ENCODE assay signal across 9 mouse cellular contexts in genomic region chr3:154663545-154663944, GRCm38 (mm10). TPM values are rescaled to one million over a fixed set of nuclear protein-coding genes. Genes with fewer than 3 reads are reported as not detected.
DNase-seq lines count a peak whose midpoint lies in the region; ATAC-seq and TF ChIP-seq lines count a peak whose summit lies in the region.
"Had no signal": no experiment of that assay in that cellular context is flagged by ENCODE, and none has a peak within 500 bp of the region (broad histone marks: within the 10 kb centered on the region; RNA-seq: fewer than 3 reads in every experiment).

Gene Erich3 (plus strand): TSS chr3:154663859.

- WGBS in liver, embryonic 12.5 days (ENCODE audit: insufficient replicate concordance) = 34% methylated on average over 6 of the region's 7 CpGs
- 27% methylated on average over 7 of the region's 7 CpGs for WGBS in forebrain, embryonic 11.5 days
- WGBS in intestine, embryonic 14.5 days = 40% methylated on average over 7 of the region's 7 CpGs
- WGBS in olfactory bulb, adult 2 months = 20% methylated on average over 7 of the region's 7 CpGs

- no peaks in the 10 kb centered on the region for H3K36me3 ChIP-seq in liver, embryonic 12.5 days
- H3K36me3 ChIP-seq in forebrain, embryonic 11.5 days (ENCODE audit: control insufficient read depth, insufficient read depth, low read length) = no peaks in the 10 kb centered on the region
- H3K36me3 ChIP-seq in intestine, embryonic 14.5 days (ENCODE audit: control insufficient read depth, insufficient read depth, low read length) = no peaks in the 10 kb centered on the region

- TF ChIP-seq CTCF in olfactory bulb, adult 2 months (IDR thresholded peaks at IDR 0.05; ENCODE audit: insufficient read depth, low read depth, low read length) = no peak

- no peak for ATAC-seq in liver, embryonic 12.5 days
- ATAC-seq in forebrain, embryonic 11.5 days (replicated peaks; ENCODE audit: low FRiP score) = no peak
- ATAC-seq in intestine, embryonic 14.5 days (replicated peaks; ENCODE audit: low FRiP score, low TSS enrichment, low read depth) = no peak

- no peak within 1 kb of the TSS for H3K9ac ChIP-seq in liver, embryonic 12.5 days
- peak within 1 kb of the TSS; percentile 35 for H3K9ac ChIP-seq in forebrain, embryonic 11.5 days (ENCODE audit: low read length)
- no peak within 1 kb of the TSS for H3K9ac ChIP-seq in intestine, embryonic 14.5 days (ENCODE audit: low read length)

- peak within 1 kb of the TSS; percentile 45 for H3K4me2 ChIP-seq in liver, embryonic 12.5 days
- H3K4me2 ChIP-seq in forebrain, embryonic 11.5 days (ENCODE audit: low read depth, low read length, severe bottlenecking) = peak within 1 kb of the TSS; percentile 79
- H3K4me2 ChIP-seq in intestine, embryonic 14.5 days (ENCODE audit: low read length) = peak within 1 kb of the TSS; percentile 57

- no peak within 1 kb of the TSS for H3K27ac ChIP-seq in liver, embryonic 12.5 days
- H3K27ac ChIP-seq in forebrain, embryonic 11.5 days (ENCODE audit: low read depth, low read length) = no peak within 1 kb of the TSS
- H3K27ac ChIP-seq in intestine, embryonic 14.5 days (ENCODE audit: low read depth) = no peak within 1 kb of the TSS
- peak within 1 kb of the TSS; percentile 49 for H3K27ac ChIP-seq in olfactory bulb, adult 2 months (ENCODE audit: insufficient read depth, low read depth, low read length)

- H3K9me3 ChIP-seq in liver, embryonic 12.5 days (replicated peaks) = no peaks in the 10 kb centered on the region
- no peaks in the 10 kb centered on the region for H3K9me3 ChIP-seq in forebrain, embryonic 11.5 days (ENCODE audit: control insufficient read depth, low read length)
- no peaks in the 10 kb centered on the region for H3K9me3 ChIP-seq in intestine, embryonic 14.5 days (ENCODE audit: control insufficient read depth, low read length)

- no peak for DNase-seq in liver
- no peak for DNase-seq in forebrain, embryonic 11.5 days (ENCODE audit: low spot score)
- peak; percentile 49 for DNase-seq in intestine, embryonic 14.5 days (ENCODE audit: low spot score)
- no peak for DNase-seq in right cerebral cortex, postnatal 36 days (ENCODE audit: low spot score in 2 of 2)
- DNase-seq in frontal cortex, postnatal 10 days (ENCODE audit: low spot score in 2 of 2) = no peak

- no peaks in the 10 kb centered on the region for H3K4me1 ChIP-seq in liver, embryonic 12.5 days
- H3K4me1 ChIP-seq in forebrain, embryonic 11.5 days (replicated peaks; ENCODE audit: control insufficient read depth, insufficient read depth, low read length) = peaks cover 5% of the 10 kb centered on the region; the same call in 1 of the 2 replicates
- H3K4me1 ChIP-seq in intestine, embryonic 14.5 days (replicated peaks; ENCODE audit: control insufficient read depth, insufficient read depth, low read length) = 0 out of 2 replicates have a peak, but pooled peaks cover 4% of the 10 kb centered on the region
- H3K4me1 ChIP-seq in olfactory bulb, adult 2 months (ENCODE audit: control insufficient read depth, insufficient read depth, low read length) = peaks cover 11% of the 10 kb centered on the region

- H3K4me3 ChIP-seq in liver, embryonic 12.5 days = no peak within 1 kb of the TSS
- H3K4me3 ChIP-seq in forebrain, embryonic 11.5 days (ENCODE audit: low read depth, low read length) = peak within 1 kb of the TSS; percentile 34
- peak within 1 kb of the TSS; percentile 20 for H3K4me3 ChIP-seq in intestine, embryonic 14.5 days (ENCODE audit: low read depth, low read length)
- peak within 1 kb of the TSS; percentile 52 for H3K4me3 ChIP-seq in olfactory bulb, adult 2 months (ENCODE audit: insufficient read depth, low read depth, low read length)

- no peak for TF ChIP-seq POLR2A in olfactory bulb, adult 2 months (IDR thresholded peaks at IDR 0.05; ENCODE audit: insufficient read depth, low read depth, low read length)

- peaks cover 38% of the 10 kb centered on the region for H3K27me3 ChIP-seq in liver, embryonic 12.5 days (replicated peaks)
- H3K27me3 ChIP-seq in forebrain, embryonic 11.5 days (ENCODE audit: control insufficient read depth, insufficient read depth, low read length) = peaks cover 6% of the 10 kb centered on the region; the same call in 1 of the 2 replicates
- H3K27me3 ChIP-seq in intestine, embryonic 14.5 days (replicated peaks; ENCODE audit: control insufficient read depth, insufficient read depth, low read length) = peaks cover 36% of the 10 kb centered on the region

RNA-seq across cellular contexts. Expression of gene Erich3, which starts in this region (rescaled TPM):
- not detected in 2 replicates for polyA plus RNA-seq in liver, embryonic 12.5 days (2016; fragmentation: Nextera tagmentation; extraction: Ambion mirVana)
- 0.39 and 0.47 TPM in 2 replicates for polyA plus RNA-seq in forebrain, embryonic 11.5 days (2014; fragmentation: Nextera tagmentation; extraction: Ambion mirVana)
- 0.09 and 0.55 TPM in 2 replicates for polyA plus RNA-seq in intestine, embryonic 14.5 days (2014; fragmentation: Nextera tagmentation; extraction: Ambion mirVana)
- polyA plus RNA-seq in olfactory bulb, adult 2 months (2012; ENCODE audit: insufficient read depth, insufficient read length, low replicate concordance, missing spikeins) = not detected in 2 replicates
- polyA plus RNA-seq: liver, adult 2 months; small intestine, adult 2 months had no signal

Comparison
In these comparisons a context has a peak if more than half of its experiments do, and no peak if none do; other contexts are left out.
1. Peak in DNase-seq, H3K4me3 ChIP-seq and H3K4me2 ChIP-seq in intestine, embryonic 14.5 days; RNA of the gene not detected or under 1 TPM.